Comparison of ENCODE assay signal across 11 mouse cellular contexts in genomic region chr12:12787608-12788262, GRCm38 (mm10).
A peak's percentile ranks its signal among the peaks of the same experiment; 100 is the strongest.
DNase-seq lines count a peak whose midpoint lies in the region; ATAC-seq and TF ChIP-seq lines count a peak whose summit lies in the region.
"Had no signal": no experiment of that assay in that cellular context is flagged by ENCODE, and none has a peak within 500 bp of the region (broad histone marks: within the 10 kb centered on the region; RNA-seq: fewer than 3 reads in every experiment).

No protein-coding gene starts in this region.

- 0 out of 2 replicates have a peak overlapping the region, but pooled peaks have one; percentile 12 for H3K27ac ChIP-seq in liver, adult 2 months (replicated peaks; ENCODE audit: insufficient read depth, low read depth, low read length)
- H3K27ac ChIP-seq in forebrain, embryonic 14.5 days (ENCODE audit: low read depth, low read length) = no peak overlapping the region
- no peak overlapping the region for H3K27ac ChIP-seq in liver, embryonic 11.5 days (ENCODE audit: low read depth, low read length)
- H3K27ac ChIP-seq in stomach, embryonic 14.5 days (ENCODE audit: low read length) = no peak overlapping the region

- H3K4me1 ChIP-seq in liver, adult 2 months (ENCODE audit: control insufficient read depth, insufficient read depth, low read length) = peaks cover 12% of the 10 kb centered on the region
- peaks cover 29% of the 10 kb centered on the region for H3K4me1 ChIP-seq in forebrain, embryonic 14.5 days (ENCODE audit: control insufficient read depth, insufficient read depth, low read length)
- peaks cover 12% of the 10 kb centered on the region for H3K4me1 ChIP-seq in liver, embryonic 11.5 days (replicated peaks; ENCODE audit: control insufficient read depth, insufficient read depth, low read length)
- peaks cover 10% of the 10 kb centered on the region for H3K4me1 ChIP-seq in stomach, embryonic 14.5 days (ENCODE audit: control insufficient read depth, insufficient read depth, low read length)

- TF ChIP-seq POLR2A in liver, adult 2 months (IDR thresholded peaks at IDR 0.05; ENCODE audit: extremely low read depth, insufficient read depth, low read length) = no peak

- ATAC-seq in forebrain, embryonic 14.5 days = no peak
- no peak for ATAC-seq in liver, embryonic 11.5 days (replicated peaks; ENCODE audit: low FRiP score)
- ATAC-seq in stomach, embryonic 14.5 days (ENCODE audit: insufficient number of reproducible peaks, insufficient read depth, low FRiP score, low read depth) = no peak
- ATAC-seq: inflammation-experienced regulatory T-cells, adult 6 months had no signal

- H3K79me2 ChIP-seq in liver, adult 2 months (ENCODE audit: control insufficient read depth, insufficient read depth, low read length) = no peaks in the 10 kb centered on the region

- no peaks in the 10 kb centered on the region for H3K27me3 ChIP-seq in liver, adult 2 months (ENCODE audit: control insufficient read depth, insufficient read depth, low read length)
- H3K27me3 ChIP-seq in forebrain, embryonic 14.5 days (replicated peaks; ENCODE audit: control insufficient read depth, insufficient read depth, low read length) = no peaks in the 10 kb centered on the region
- H3K27me3 ChIP-seq in liver, embryonic 11.5 days (replicated peaks; ENCODE audit: control insufficient read depth, insufficient read depth, low read length) = peaks cover 15% of the 10 kb centered on the region
- H3K27me3 ChIP-seq in stomach, embryonic 14.5 days (ENCODE audit: control insufficient read depth, insufficient read depth, low read length) = no peaks in the 10 kb centered on the region

- 39% methylated on average over 19 of the region's 19 CpGs for WGBS in liver, adult 2 months
- 10% methylated on average over 19 of the region's 19 CpGs for WGBS in forebrain, embryonic 14.5 days
- WGBS in liver, embryonic 11.5 days = 12% methylated on average over 19 of the region's 19 CpGs
- 9% methylated on average over 19 of the region's 19 CpGs for WGBS in stomach, embryonic 14.5 days

- TF ChIP-seq CTCF in liver, adult 2 months (IDR thresholded peaks at IDR 0.05; ENCODE audit: low read depth, low read length) = no peak

- H3K4me2 ChIP-seq in forebrain, embryonic 14.5 days (ENCODE audit: low read length) = peak overlapping the region; percentile 40
- peak overlapping the region; percentile 59 for H3K4me2 ChIP-seq in liver, embryonic 11.5 days
- peak overlapping the region; percentile 44 for H3K4me2 ChIP-seq in stomach, embryonic 14.5 days (replicated peaks; ENCODE audit: low read depth, low read length)

- no peaks in the 10 kb centered on the region for H3K9me3 ChIP-seq in forebrain, embryonic 14.5 days (replicated peaks; ENCODE audit: control insufficient read depth, low read length)
- H3K9me3 ChIP-seq in liver, embryonic 11.5 days (ENCODE audit: control insufficient read depth, low read length) = no peaks in the 10 kb centered on the region
- no peaks in the 10 kb centered on the region for H3K9me3 ChIP-seq in stomach, embryonic 14.5 days (ENCODE audit: control insufficient read depth, low read depth, low read length)

- peak; percentile 24 for DNase-seq in liver, adult 2 months (ENCODE audit: extremely low read depth, low read depth, low spot score)
- DNase-seq in liver = no peak
- DNase-seq in forebrain, embryonic 14.5 days (ENCODE audit: low spot score) = no peak
- DNase-seq in liver, embryonic 11.5 days (ENCODE audit: low spot score) = no peak
- DNase-seq in gastrocnemius, postnatal 10 days = no peak
- DNase-seq in frontal cortex, postnatal 36 days (ENCODE audit: low spot score in 2 of 2) = no peak
- DNase-seq in right cerebral cortex, postnatal 25 days = no peak
- DNase-seq: cerebellum, adult 8-10 months had no signal

- H3K9ac ChIP-seq in liver, adult 2 months (ENCODE audit: low read depth, low read length) = peak overlapping the region; percentile 51; the same call in 1 of the 2 replicates
- H3K9ac ChIP-seq in forebrain, embryonic 14.5 days (ENCODE audit: low read length) = peak overlapping the region; percentile 35; the same call in 1 of the 2 replicates
- 0 out of 2 replicates have a peak overlapping the region, but pooled peaks have one; percentile 30 for H3K9ac ChIP-seq in liver, embryonic 11.5 days (ENCODE audit: low read depth, low read length)
- H3K9ac ChIP-seq in stomach, embryonic 14.5 days (replicated peaks; ENCODE audit: low read depth, low read length) = no peak overlapping the region

- H3K4me3 ChIP-seq in liver, adult 2 months (ENCODE audit: insufficient read depth, low read depth, low read length) = peak overlapping the region; percentile 40; the same call in 1 of the 2 replicates
- no peak overlapping the region for H3K4me3 ChIP-seq in forebrain, embryonic 14.5 days (ENCODE audit: low read depth, low read length)
- H3K4me3 ChIP-seq in liver, embryonic 11.5 days (ENCODE audit: low read depth, low read length) = peak overlapping the region; percentile 11; the same call in 1 of the 2 replicates
- H3K4me3 ChIP-seq in stomach, embryonic 14.5 days (ENCODE audit: low read depth, low read length) = peak overlapping the region; percentile 12; the same call in 1 of the 2 replicates
- H3K4me3 ChIP-seq: myocyte had no signal

- no peaks in the 10 kb centered on the region for H3K36me3 ChIP-seq in liver, adult 2 months (ENCODE audit: control insufficient read depth, insufficient read depth, low read length)
- H3K36me3 ChIP-seq in forebrain, embryonic 14.5 days (ENCODE audit: control insufficient read depth, insufficient read depth, low read length) = no peaks in the 10 kb centered on the region
- H3K36me3 ChIP-seq in liver, embryonic 11.5 days (ENCODE audit: control insufficient read depth, insufficient read depth, low read length) = no peaks in the 10 kb centered on the region
- no peaks in the 10 kb centered on the region for H3K36me3 ChIP-seq in stomach, embryonic 14.5 days (ENCODE audit: control insufficient read depth, insufficient read depth, low read length)
